Mouse (Mus musculus): ENCODE measurements at regions not wholly inside any gene's neighbourhood (a gene's known extent, or its start where the extent isn't known, plus 50 kb on each side); places are given as distances from the start of the nearest gene placed in this dataset.

- TF ChIP-seq CTCF (IDR thresholded peaks at IDR 0.05; ENCODE audit: low read depth) (no peak), EP300 (IDR thresholded peaks at IDR 0.05; ENCODE audit: low read depth) (no peak)
Measured at GRCm38 (mm10) chr1:177637061-177637460, 92.6 kb upstream of the 1700016C15Rik start.
